Mouse (Mus musculus) cortical plate, adult 2 months (tissue): ENCODE data around the gene Cfap299. TPM values are rescaled to one million over a fixed set of nuclear protein-coding genes. Genes with fewer than 3 reads are reported as not detected.

Experiments
- H3K27ac ChIP-seq: fragments of 200-500 bp; 2 replicates; pipeline ENCODE4 v1.5.1; 2012; ENCODE audit warnings: low read length, control low read depth, inconsistent platforms; ENCODE audit not compliant: insufficient read depth
- H3K4me1 ChIP-seq: fragments of 200-500 bp; 2 replicates; pipeline ENCODE4 v1.6.1; 2011; ENCODE audit warnings: low read length; ENCODE audit not compliant: control insufficient read depth, insufficient read depth
- H3K4me3 ChIP-seq: fragments of 200-500 bp; 2 replicates; pipeline ENCODE4 v1.5.1; 2011; ENCODE audit warnings: mild to moderate bottlenecking, low read length, control low read depth; ENCODE audit not compliant: insufficient read depth
- CTCF ChIP-seq: fragments of 200-500 bp; IDR thresholded peaks from 2 replicates; pipeline ENCODE4 v1.5.1; 2011; ENCODE audit warnings: mild to moderate bottlenecking, control low read depth, low read length; ENCODE audit not compliant: insufficient read depth; ENCODE audit errors: extremely low read depth
- POLR2A ChIP-seq: fragments of 200-500 bp; IDR thresholded peaks from 2 replicates; pipeline ENCODE4 v1.6.1; 2011; ENCODE audit warnings: mild to moderate bottlenecking, low read length, control low read depth; ENCODE audit not compliant: insufficient read depth; ENCODE audit errors: extremely low read depth
- polyA plus RNA-seq: library from polyadenylated mRNA; depleted of rRNA; stranded (reverse); fragments of >200 nt; gene quantifications from 2 replicates; pipeline ENCODE4 v1.2.3, GENCODE M21; 2012

Gene Cfap299
- polyA plus RNA-seq, 1 experiment: 0.69 TPM

DNA sequence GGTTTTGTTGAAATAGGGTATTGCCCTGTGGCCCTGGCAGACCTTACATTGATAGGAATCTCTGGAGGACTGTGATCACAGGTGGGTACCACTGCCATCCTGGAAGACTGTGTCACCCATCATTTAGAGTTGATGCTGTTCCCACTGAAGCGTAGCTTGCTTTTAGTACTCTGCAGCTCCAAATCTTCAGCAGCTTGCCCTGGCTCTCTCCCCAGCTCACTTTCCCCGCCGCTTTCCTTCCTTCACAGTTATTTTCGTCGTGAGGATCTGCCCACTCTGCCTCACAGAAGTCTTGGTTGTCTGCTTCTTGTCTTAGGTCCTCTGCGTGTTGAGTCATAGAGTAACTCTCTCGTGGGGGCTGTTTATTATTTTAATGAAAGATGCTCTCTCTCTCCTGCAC is 40.3 kb downstream of the Cfap299 start:
- no peak for TF ChIP-seq CTCF
- no peak for TF ChIP-seq POLR2A
- H3K27ac ChIP-seq: no peak overlapping the region
- H3K4me1 ChIP-seq: peaks cover 2% of the 10 kb centered on the region; the same call in 1 of the 2 replicates
- H3K4me3 ChIP-seq: no peak overlapping the region

DNA sequence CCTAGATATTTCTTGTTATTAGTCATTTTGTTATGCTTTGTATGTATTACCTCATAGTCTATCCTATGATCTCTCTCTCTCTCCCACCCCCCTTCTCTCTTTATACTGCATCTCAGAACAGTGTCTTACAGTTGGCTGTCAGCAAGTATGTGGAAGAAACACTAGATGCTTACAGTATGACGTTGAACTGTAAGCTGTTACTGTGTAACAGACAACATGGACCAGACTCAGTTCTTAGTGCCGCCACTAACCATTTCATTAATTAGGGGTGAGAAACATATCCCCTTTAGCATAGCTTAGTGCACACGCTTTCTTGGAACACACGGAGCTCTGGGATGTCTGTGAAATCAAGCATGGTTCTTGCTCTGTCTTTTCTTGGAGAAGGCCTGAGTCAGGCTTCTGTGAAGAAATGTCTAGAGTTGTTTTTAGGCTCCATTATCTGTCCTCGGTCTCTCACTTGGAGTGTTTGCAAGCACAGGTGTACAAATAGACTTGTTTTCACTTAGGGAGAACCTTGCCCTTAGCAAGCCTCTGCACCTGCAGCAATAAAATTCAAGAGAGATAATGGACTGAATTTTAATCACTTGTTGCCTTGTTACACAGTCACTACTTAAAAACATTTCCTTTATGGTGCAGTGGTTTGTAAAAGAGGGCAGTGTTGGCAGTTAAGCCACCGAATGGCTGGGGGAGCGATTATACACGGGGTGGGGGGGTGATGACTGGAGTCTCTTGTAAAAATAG is 47.1 kb downstream of the Cfap299 start:
- no peaks in the 10 kb centered on the region for H3K4me1 ChIP-seq
- no peak overlapping the region for H3K4me3 ChIP-seq
- TF ChIP-seq CTCF: no peak
- TF ChIP-seq POLR2A: no peak
- H3K27ac ChIP-seq: no peak overlapping the region

DNA sequence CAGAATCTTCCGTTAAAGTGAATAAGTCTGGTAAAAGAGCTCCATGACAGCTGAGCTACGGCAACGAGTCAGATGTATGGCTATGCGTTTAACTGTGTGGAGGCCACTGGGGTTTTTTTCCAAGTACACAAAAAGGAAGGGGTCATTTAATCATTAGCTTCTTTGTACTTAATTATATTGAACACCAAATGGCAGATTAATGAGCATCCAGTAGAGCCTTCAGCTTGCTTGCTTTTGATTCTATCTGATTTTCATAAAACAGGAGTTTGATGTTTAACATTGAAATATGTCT is 47.6 kb downstream of the Cfap299 start:
- Histone ChIP-seq H3K4me3 (no peak overlapping the region), H3K4me1 (no peaks in the 10 kb centered on the region), H3K27ac (no peak overlapping the region)
- no peak for TF ChIP-seq CTCF
- TF ChIP-seq POLR2A: no peak

DNA sequence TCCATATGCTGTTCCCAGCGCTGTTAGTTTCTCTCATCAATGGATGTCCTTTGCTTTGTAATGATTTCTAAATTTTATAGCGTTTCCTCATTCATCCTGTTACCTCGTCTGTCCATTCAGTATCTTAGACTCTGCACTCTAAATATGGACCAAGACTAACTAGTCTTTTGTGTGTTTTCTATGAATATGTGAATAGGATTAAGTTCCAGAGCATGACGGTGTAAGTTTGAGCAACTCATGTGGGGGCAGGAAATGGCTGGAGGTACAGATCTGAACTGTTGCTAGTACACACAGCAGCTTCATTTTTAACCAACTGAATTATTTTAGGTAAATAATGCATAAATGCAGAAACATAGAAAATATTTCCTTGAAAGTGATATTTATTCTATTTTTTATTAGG is 51.3 kb downstream of the Cfap299 start:
- no peak overlapping the region for H3K4me3 ChIP-seq
- H3K27ac ChIP-seq: no peak overlapping the region
- no peaks in the 10 kb centered on the region for H3K4me1 ChIP-seq
- TF ChIP-seq CTCF (no peak), POLR2A (no peak)

DNA sequence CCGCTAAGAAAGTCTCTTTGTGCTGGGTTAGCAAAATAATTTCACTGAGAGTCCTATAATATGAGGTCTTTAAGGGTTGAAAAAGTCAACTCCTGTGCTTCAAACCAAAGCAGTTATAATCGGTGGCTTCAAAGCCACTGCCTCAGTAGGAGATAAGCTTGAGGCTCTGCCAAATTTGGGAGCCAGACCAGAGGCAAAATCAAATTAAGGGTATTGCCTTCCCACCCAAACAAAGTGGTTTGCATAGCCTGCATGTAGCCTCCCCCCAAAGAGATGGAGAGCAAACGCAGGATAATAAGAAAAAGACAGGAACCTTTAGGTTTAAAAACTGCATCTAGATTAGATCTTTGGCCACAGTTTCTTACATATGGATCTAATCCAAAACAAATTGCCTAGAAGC is 58.0 kb downstream of the Cfap299 start:
- H3K4me3 ChIP-seq: no peak overlapping the region
- H3K27ac ChIP-seq: no peak overlapping the region
- TF ChIP-seq POLR2A: no peak
- no peak for TF ChIP-seq CTCF
- no peaks in the 10 kb centered on the region for H3K4me1 ChIP-seq

DNA sequence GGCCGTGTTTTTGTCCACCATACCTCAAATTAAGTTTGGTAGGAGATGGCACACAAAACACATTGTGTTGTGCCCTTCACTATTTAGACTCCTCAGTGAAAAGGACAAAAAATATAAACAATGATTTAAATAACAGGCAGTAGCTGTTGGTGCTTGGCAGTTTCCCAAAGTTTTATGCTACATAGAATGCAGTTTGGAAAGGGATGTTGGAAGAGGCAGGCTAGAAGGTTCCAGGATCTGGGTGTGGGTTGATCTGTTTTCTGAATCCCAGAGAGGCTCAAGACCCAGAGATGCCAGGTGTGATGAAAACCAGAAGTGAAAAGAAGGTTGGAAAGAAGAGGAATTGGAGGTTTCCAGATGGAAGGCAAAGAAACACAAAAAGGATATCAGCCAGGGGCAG is 73.1 kb downstream of the Cfap299 start:
- no peaks in the 10 kb centered on the region; the same call in 1 of the 2 replicates for H3K4me1 ChIP-seq
- H3K4me3 ChIP-seq: no peak overlapping the region
- H3K27ac ChIP-seq: no peak overlapping the region
- TF ChIP-seq CTCF (no peak), POLR2A (no peak)

DNA sequence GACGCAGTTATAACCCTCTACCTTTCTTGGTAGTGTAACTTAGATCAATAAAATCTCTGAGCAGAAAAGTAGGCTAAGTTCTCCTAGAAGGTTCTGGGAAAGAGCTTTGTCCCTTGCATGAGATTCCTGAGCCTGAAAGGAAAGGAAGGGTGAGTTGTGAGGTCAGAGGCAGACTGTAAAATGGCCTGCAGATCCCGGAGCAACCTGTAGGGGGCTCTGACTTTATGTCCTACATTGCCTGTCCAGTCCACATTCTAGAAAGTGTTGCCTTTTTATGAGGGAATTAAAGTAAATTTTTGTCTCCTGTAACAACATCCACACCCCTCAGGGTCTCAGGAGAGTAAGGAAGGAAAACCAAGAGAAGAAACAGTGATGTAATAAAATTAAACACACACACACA is 81.0 kb downstream of the Cfap299 start:
- H3K27ac ChIP-seq: no peak overlapping the region
- TF ChIP-seq CTCF (no peak), POLR2A (no peak)
- H3K4me3 ChIP-seq: no peak overlapping the region
- H3K4me1 ChIP-seq: no peaks in the 10 kb centered on the region

DNA sequence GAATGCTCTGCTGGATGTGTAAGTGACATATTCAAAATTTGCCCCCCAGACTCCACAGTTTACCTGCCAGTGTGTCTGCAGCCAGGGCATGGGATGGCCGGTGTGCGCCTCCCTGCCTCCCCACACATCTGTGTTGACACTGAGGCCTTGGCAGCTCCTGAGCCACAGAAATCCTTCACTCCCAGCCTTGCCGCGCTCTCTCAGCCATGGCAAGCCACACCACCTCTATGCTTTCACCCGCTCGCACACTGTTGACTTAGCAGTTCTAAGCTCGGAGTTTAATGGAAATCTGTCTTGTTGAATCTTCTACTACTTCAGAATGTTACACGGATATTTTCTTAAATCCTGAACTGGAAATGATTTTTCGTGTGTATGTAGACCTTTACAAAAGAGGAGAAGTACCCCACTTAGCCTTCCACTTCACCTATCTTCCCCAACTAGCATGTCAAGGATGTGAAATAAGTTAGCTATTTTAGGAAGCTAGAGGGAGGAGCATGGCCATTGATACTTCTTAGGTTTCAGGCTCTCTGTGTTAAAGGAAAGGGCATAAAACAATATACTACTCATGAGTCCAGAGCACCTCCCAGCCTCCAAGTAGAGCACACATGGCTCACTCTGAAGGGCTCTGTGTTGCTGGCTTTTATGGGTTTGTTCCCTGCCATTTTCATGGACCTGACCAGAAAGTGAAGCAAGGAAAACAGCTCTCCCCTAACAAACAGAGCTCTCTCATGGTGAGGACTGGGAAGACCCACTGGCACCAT is 87.5 kb downstream of the Cfap299 start:
- Histone ChIP-seq H3K4me3 (no peak overlapping the region), H3K27ac (no peak overlapping the region), H3K4me1 (no peaks in the 10 kb centered on the region)
- TF ChIP-seq CTCF: no peak
- no peak for TF ChIP-seq POLR2A

DNA sequence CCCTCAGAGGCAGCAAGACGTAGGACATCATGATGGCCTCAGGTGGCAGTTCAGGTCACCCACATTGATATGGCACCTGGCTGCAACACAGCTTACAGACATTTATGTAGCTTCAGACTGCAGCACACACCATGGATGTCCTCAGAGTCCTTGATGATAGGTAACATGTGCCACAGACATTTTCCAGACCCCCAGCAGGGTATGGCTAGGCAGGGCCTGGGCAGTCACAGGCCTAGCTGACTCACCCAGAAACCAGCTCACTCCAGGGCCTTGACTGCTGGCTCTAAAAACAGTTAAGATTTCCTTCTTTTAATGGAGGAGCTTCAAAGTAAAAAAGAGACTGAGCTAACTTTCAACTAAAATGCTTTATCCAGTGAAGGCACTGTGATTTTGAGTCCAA is 95.9 kb downstream of the Cfap299 start:
- H3K4me3 ChIP-seq: no peak overlapping the region
- no peaks in the 10 kb centered on the region for H3K4me1 ChIP-seq
- TF ChIP-seq POLR2A (no peak), CTCF (no peak)
- no peak overlapping the region for H3K27ac ChIP-seq

DNA sequence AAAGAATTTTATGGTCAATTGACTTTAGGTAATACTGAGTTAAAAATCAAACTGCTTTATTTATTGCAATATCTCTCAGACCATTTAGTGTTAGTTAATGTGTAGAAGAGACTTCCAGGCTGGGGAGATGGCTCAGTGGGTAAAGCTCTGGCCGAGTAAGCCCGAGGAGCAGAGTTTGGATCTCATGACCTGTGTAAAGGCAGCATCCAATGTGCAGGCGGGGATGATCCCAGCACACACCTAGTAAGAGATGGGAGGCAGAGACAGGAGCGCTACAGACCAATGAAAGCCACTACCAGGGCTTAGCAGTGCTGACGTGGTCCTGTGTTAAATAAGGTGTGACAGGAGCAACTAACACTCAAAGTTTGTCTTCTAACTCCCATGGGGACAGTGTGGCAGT is 97.0 kb downstream of the Cfap299 start:
- no peak for TF ChIP-seq POLR2A
- TF ChIP-seq CTCF: no peak
- Histone ChIP-seq H3K4me3 (no peak overlapping the region), H3K27ac (no peak overlapping the region), H3K4me1 (no peaks in the 10 kb centered on the region)

DNA sequence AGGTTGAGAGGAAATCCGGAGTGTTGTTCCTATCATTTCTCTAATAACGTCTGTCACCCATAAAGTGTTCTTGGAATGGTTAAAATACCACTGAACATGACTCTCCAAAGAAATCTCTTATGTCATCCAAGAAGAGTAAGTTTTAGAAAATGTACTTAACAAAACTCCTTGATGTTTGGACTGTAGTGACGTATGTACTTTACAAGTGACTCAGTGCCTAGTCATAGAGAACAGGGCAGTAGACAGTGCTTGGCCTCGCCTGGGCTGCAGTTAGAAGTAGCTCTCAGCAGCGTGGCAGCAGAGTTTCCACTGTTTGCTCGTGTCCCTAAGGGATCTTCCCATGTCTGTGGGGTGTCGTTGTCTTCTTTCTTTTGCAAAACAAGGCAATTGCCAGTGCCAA is 101.0 kb downstream of the Cfap299 start:
- TF ChIP-seq POLR2A: no peak
- no peak for TF ChIP-seq CTCF
- Histone ChIP-seq H3K4me1 (no peaks in the 10 kb centered on the region), H3K4me3 (no peak overlapping the region), H3K27ac (no peak overlapping the region)
